Mouse (Mus musculus): ENCODE results near the gene Zkscan17.
A peak's percentile ranks its signal among the peaks of the same experiment; 100 is the strongest.

Zkscan17 gene

DNA sequence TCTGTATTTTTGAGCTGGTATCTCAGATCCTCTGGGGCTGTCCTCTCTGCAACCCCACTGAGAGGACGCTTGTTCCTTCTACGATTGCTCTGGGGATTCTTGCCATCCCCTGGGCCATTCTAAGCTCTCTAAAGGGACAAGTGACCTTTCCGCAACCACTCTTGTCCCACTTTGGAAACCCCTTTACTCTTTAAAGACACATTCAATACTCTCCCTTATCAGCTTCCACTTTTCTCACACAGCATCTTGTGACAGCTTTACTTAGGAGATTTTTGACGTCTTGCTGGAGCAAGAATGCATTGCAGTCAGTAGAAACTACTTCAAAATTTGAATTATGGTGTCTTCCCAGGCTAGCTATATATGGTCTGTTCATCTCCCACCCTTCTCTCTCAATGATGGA lies 75.5 kb downstream of the Zkscan17 start, which contains the start of gene Snap47:
TSS of gene Snap47 (minus strand) at position 101 of the 400 bp plus-strand sequence.
- DNase-seq, result no peak

DNA sequence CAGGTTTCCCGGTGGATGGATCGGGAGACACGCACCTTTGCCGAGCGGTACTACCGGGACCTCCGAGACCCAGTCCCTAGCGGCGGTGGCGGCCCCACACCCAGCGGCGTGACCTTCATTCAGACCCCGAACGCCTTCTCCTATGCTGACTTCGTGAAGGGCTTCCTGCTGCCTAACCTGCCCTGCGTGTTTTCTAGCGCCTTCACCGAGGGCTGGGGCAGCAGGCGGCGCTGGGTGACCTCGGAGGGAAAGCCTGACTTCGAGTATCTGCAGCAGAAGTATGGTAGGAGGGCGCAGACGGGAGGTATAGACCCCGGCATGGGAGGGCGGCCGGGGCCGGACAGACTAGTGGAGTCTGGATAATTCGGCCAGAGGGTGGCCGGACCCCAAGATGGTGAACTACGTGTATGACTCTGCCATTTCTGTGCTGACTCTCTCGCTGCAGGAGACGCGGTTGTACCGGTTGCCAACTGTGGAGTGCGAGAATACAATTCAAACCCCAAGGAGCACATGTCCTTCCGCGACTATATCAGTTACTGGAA lies 76.2 kb downstream of the Zkscan17 start:
- peak; percentile 29 for DNase-seq

DNA sequence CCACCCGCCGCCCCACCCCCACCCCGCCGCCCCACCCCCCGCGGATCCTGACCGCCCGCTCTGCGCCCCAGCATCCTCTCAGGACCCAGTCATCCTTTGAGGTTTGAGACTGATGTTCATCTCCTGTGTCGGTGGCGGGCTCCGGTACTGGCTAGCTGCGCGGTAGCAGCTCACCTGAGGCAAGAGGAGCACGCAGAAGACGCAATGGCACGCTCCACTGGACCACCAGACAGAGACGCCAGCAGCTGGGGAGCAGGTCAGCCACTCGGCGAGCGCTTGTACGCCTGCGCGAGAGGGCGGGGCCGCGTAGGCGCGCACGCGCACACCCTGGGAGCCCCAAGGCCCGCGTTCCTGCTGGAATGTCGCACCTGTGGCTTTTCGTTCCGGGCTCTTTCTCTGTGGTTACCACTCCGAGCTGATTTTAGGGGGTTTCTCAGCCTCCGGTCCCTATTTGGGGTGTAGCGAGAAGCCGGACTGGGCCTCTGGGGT lies 76.8 kb downstream of the Zkscan17 start, which contains the start of gene Jmjd4:
TSS of gene Jmjd4 (plus strand) at position 305 of the 489 bp plus-strand sequence.
- peak; percentile 92 for DNase-seq

DNA sequence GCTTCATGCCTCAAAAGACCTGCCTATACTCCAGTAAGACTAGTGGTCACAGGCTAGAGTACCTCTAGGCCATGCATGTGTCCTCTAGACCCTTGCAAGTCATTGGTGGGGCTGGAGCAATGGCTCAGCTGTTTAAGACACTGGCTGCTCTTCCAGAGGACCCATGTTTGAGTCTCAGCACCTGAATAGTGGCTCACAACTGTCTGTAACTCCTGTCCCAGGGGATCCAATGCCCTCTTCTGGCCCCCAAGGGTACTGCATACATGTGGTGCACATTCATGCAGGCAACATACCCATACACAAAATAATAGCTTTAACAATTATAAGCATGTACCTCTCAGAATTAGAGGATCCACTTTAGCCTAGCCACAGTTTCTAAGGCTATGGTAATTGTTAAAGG lies 83.4 kb downstream of the Zkscan17 start:
- no peak for DNase-seq

DNA sequence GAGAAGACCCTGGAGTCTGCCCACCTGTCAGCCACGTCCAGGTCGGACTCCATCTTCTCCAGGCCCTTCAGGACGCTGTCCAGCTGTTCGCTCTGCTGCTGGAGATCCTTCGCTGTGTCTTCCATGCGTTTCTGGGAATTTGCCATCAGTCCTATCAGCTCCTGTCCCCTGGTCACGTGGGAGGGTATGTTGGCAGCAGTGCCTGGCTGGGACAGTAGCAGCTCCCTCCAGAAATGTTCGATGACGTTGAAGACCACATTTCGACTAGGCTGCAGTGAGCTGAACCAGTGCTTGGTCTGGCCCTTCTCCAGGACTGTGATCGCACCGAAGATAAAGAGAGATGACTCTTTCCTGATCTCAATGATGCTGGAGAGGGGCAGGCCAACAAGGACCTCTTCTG lies 88.6 kb downstream of the Zkscan17 start:
- DNase-seq, result no peak

Measured in cerebellum, adult 11-12 months (tissue).